ENCODE assay signal across 9 mouse cellular contexts in genomic region chr14:103899111-103899814, GRCm38 (mm10). TPM values are rescaled to one million over a fixed set of nuclear protein-coding genes. Genes with fewer than 3 reads are reported as not detected.
DNase-seq lines count a peak whose midpoint lies in the region; ATAC-seq lines count a peak whose summit lies in the region.
"Had no signal": no experiment of that assay in that cellular context is flagged by ENCODE, and none has a peak within 500 bp of the region (broad histone marks: within the 10 kb centered on the region; RNA-seq: fewer than 3 reads in every experiment).

No protein-coding gene starts in this region.

- no peaks in the 10 kb centered on the region for H3K27me3 ChIP-seq in heart, embryonic 10.5 days (ENCODE audit: insufficient read depth, poor library complexity, severe bottlenecking)
- no peaks in the 10 kb centered on the region for H3K27me3 ChIP-seq in kidney, embryonic 14.5 days (ENCODE audit: control insufficient read depth, insufficient read depth, low read length)
- H3K27me3 ChIP-seq in liver, embryonic 13.5 days = no peaks in the 10 kb centered on the region
- H3K27me3 ChIP-seq in neural tube, embryonic 11.5 days (ENCODE audit: control insufficient read depth, insufficient read depth, low read length) = no peaks in the 10 kb centered on the region

- peak overlapping the region; percentile 45 for H3K4me3 ChIP-seq in heart, embryonic 10.5 days
- H3K4me3 ChIP-seq in kidney, embryonic 14.5 days (ENCODE audit: low read length) = peak overlapping the region; percentile 30
- H3K4me3 ChIP-seq in liver, embryonic 13.5 days (replicated peaks) = no peak overlapping the region
- no peak overlapping the region for H3K4me3 ChIP-seq in neural tube, embryonic 11.5 days (ENCODE audit: low read depth, low read length)

- H3K9ac ChIP-seq in kidney, embryonic 14.5 days (ENCODE audit: low read depth, low read length) = peak overlapping the region; percentile 35; the same call in 1 of the 2 replicates
- no peak overlapping the region for H3K9ac ChIP-seq in liver, embryonic 13.5 days
- H3K9ac ChIP-seq in neural tube, embryonic 11.5 days (ENCODE audit: low read length) = 0 out of 2 replicates have a peak overlapping the region, but pooled peaks have one; percentile 24

- peak; percentile 34 for DNase-seq in adrenal gland, postnatal 14 days
- DNase-seq in embryo, embryonic 10 days (ENCODE audit: low spot score) = peak; percentile 94
- DNase-seq in heart, embryonic 10.5 days (ENCODE audit: low spot score) = peak; percentile 80
- no peak for DNase-seq in liver, embryonic 13.5 days
- DNase-seq in neural tube, embryonic 11.5 days (ENCODE audit: low spot score) = peak; percentile 85
- no peak for DNase-seq in urinary bladder, adult 2 months (ENCODE audit: low spot score)
- no peak for DNase-seq in spleen, adult 12 weeks (ENCODE audit: low spot score)

- 26% methylated on average over 22 of the region's 22 CpGs for WGBS in heart, embryonic 10.5 days
- WGBS in kidney, embryonic 14.5 days = 6% methylated on average over 22 of the region's 22 CpGs
- WGBS in liver, embryonic 13.5 days (ENCODE audit: insufficient replicate concordance) = 46% methylated on average over 22 of the region's 22 CpGs
- WGBS in neural tube, embryonic 11.5 days = 5% methylated on average over 22 of the region's 22 CpGs

- H3K9me3 ChIP-seq in heart, embryonic 10.5 days = no peaks in the 10 kb centered on the region
- no peaks in the 10 kb centered on the region for H3K9me3 ChIP-seq in kidney, embryonic 14.5 days (ENCODE audit: control insufficient read depth, low read length)
- H3K9me3 ChIP-seq in liver, embryonic 13.5 days (replicated peaks) = no peaks in the 10 kb centered on the region
- H3K9me3 ChIP-seq in neural tube, embryonic 11.5 days (ENCODE audit: control insufficient read depth, low read length) = no peaks in the 10 kb centered on the region

- peak overlapping the region; percentile 77; the same call in 1 of the 2 replicates for H3K27ac ChIP-seq in heart, embryonic 10.5 days
- peak overlapping the region; percentile 30; the same call in 1 of the 2 replicates for H3K27ac ChIP-seq in kidney, embryonic 14.5 days (ENCODE audit: low read depth, low read length)
- no peak overlapping the region for H3K27ac ChIP-seq in liver, embryonic 13.5 days
- H3K27ac ChIP-seq in neural tube, embryonic 11.5 days (ENCODE audit: low read depth, low read length) = peak overlapping the region; percentile 76

- peak overlapping the region; percentile 50 for H3K4me2 ChIP-seq in kidney, embryonic 14.5 days (replicated peaks; ENCODE audit: low read depth, low read length)
- H3K4me2 ChIP-seq in liver, embryonic 13.5 days = peak overlapping the region; percentile 5
- H3K4me2 ChIP-seq in neural tube, embryonic 11.5 days (ENCODE audit: low read depth) = peak overlapping the region; percentile 37

- ATAC-seq in kidney, embryonic 14.5 days (ENCODE audit: low FRiP score, low TSS enrichment) = peak; percentile 92
- ATAC-seq in liver, embryonic 13.5 days (ENCODE audit: low read depth) = no peak
- ATAC-seq in neural tube, embryonic 11.5 days (ENCODE audit: insufficient read depth, low FRiP score, low TSS enrichment) = peak; percentile 96

- peaks cover 10% of the 10 kb centered on the region; the same call in 1 of the 2 replicates for H3K4me1 ChIP-seq in heart, embryonic 10.5 days
- peaks cover 6% of the 10 kb centered on the region; the same call in 1 of the 2 replicates for H3K4me1 ChIP-seq in kidney, embryonic 14.5 days (ENCODE audit: control insufficient read depth, insufficient read depth, low read length)
- H3K4me1 ChIP-seq in liver, embryonic 13.5 days (replicated peaks) = no peaks in the 10 kb centered on the region
- no peaks in the 10 kb centered on the region for H3K4me1 ChIP-seq in neural tube, embryonic 11.5 days (ENCODE audit: control insufficient read depth, insufficient read depth, low read length)

- no peaks in the 10 kb centered on the region for H3K36me3 ChIP-seq in heart, embryonic 10.5 days
- no peaks in the 10 kb centered on the region for H3K36me3 ChIP-seq in kidney, embryonic 14.5 days (ENCODE audit: control insufficient read depth, insufficient read depth, low read length)
- no peaks in the 10 kb centered on the region for H3K36me3 ChIP-seq in liver, embryonic 13.5 days
- H3K36me3 ChIP-seq in neural tube, embryonic 11.5 days (ENCODE audit: control insufficient read depth, insufficient read depth, low read length) = no peaks in the 10 kb centered on the region

RNA-seq across cellular contexts. Expression of gene Ednrb, which starts 55.1 kb away (rescaled TPM):
- 44.5 and 52.8 TPM in 2 replicates for total RNA-seq in adrenal gland, postnatal 14 days (2021)
- polyA plus RNA-seq in heart, embryonic 10.5 days (2016; fragmentation: Nextera tagmentation; extraction: Ambion mirVana) = 47.6 and 80.3 TPM in 2 replicates
- 25.7 and 37.5 TPM in 2 replicates for polyA plus RNA-seq in kidney, embryonic 14.5 days (2014; fragmentation: Nextera tagmentation; extraction: Ambion mirVana)
- 8.9 and 11.4 TPM in 2 replicates for polyA plus RNA-seq in liver, embryonic 13.5 days (2015; fragmentation: Nextera tagmentation; extraction: Ambion mirVana)
- polyA plus RNA-seq in neural tube, embryonic 11.5 days (2014; fragmentation: Nextera tagmentation; extraction: Ambion mirVana) = 160 and 179 TPM in 2 replicates
- 11.5 and 16.1 TPM in 2 replicates for polyA plus RNA-seq in urinary bladder, adult 2 months (2012; rRNA removed)
- total RNA-seq: neutrophil, adult 5-6 weeks had no signal

Comparison
In these comparisons a context has a peak if more than half of its experiments do, and no peak if none do; other contexts are left out.
1. DNase-seq: peak in adrenal gland, postnatal 14 days (single experiment), embryo, embryonic 10 days (single experiment), heart, embryonic 10.5 days (single experiment) and neural tube, embryonic 11.5 days (single experiment); none in liver, embryonic 13.5 days (single experiment), urinary bladder, adult 2 months (single experiment) and spleen, adult 12 weeks (single experiment).
2. H3K4me3 ChIP-seq: peak in heart, embryonic 10.5 days (single experiment) and kidney, embryonic 14.5 days (single experiment); none in liver, embryonic 13.5 days (single experiment) and neural tube, embryonic 11.5 days (single experiment).
3. Peak in every context shown above with its lines, with median percentiles within 50 percentile points of each other: H3K4me2 ChIP-seq.